Mouse (Mus musculus) layer of hippocampus, adult 6 months (tissue): ENCODE results near the gene Fam186b. TPM values are rescaled to one million over a fixed set of nuclear protein-coding genes. Genes with fewer than 3 reads are reported as not detected.

ENCODE experiments used
- long read RNA-seq, 2 experiments: library from polyadenylated mRNA; unstranded; transcript quantifications; one replicate each; pipeline ENCODE4 v2.0.0; 2019 to 2020
- polyA plus RNA-seq: library from polyadenylated mRNA; unstranded; fragments of <200 nt; fragmentation: Nextera tagmentation; gene quantifications from 2 replicates; pipeline ENCODE4 v1.2.3, GENCODE M21; 2021

Gene Fam186b
- polyA plus RNA-seq: 0.20 and 0.51 TPM in 2 replicates
- long read RNA-seq, experiment 1: 0 reads
- long read RNA-seq, experiment 2, partial matches to known transcripts: 1 of 3 reads
- long read RNA-seq, experiment 2, other reads (novel, unspliced or antisense): 2 of 3 reads

GRCm38 (mm10) chr15:99295484-99295981, at the start of gene Fam186b:
Fam186b (minus strand) TSS chr15:99295888.

DNA sequence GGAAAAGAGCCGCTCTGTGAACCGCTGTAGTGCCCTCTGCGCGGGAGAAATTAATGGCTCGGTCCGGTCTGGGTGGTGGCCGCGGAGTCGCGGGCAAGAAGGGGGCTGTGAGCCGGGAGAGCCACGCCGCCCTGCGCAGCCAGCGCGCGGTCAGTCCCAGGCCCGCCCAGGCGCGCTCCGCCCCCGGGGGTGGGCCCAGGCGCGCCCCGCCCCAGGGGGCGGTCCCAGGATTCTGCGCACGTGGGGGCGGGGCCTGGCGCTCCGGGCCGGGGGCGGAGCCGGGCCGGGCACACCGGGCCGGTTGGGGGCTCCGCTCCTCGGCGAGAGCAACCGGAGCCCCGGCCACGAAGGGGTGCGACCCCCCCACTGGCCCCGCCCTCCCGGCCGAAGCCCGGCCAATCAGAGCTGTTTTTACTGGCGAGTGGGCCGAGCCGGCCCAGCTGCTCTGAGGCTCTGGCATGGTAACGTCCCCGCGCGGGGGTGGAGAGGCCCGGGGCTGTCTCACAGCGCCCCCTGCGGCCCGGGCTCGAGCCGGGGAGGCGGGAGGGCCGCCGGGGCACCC, 794 bp downstream of the Fam186b start, which contains the start of gene Prpf40b:
Gene Prpf40b (plus strand): TSS at position 275 of the 562 bp plus-strand sequence.

DNA sequence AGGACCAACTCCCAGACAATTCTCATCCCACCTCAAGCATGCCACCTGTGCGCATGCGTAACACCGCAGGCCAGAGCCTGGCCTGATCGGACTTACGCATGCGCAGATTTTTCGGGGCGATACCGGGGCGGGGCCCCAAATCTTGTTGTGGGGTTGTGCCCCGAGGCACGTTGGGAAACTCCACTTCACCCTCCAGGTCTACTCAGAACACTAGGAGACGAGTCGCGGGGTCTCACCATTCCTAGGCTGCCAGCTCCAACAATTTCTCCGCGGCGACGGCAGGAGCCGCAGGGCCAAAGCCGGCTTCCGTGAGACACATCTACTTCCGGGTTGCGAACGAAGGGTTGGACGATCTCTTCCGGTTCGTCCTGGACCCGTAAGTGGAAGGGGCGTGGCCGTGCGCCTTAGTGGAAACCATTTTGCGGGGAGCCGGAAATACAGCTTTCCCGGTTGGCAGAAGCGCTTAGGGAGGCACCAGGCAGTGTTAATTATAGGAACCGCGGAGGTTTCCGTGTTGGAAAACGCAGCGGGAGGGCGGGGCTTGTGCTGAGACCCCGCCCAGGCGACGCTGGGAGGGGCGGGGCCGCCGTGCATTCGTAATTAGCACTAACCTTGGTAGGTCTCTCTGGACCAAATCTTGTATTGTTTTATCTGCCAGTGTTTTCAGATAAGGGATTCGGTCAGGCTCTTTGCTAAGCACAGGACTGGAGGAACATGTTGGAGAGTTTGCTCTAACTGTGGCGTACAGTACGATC, 43.9 kb downstream of the Fam186b start, which contains the start of gene Mcrs1:
Gene Mcrs1 (minus strand): TSS at position 336 of the 755 bp plus-strand sequence.

DNA sequence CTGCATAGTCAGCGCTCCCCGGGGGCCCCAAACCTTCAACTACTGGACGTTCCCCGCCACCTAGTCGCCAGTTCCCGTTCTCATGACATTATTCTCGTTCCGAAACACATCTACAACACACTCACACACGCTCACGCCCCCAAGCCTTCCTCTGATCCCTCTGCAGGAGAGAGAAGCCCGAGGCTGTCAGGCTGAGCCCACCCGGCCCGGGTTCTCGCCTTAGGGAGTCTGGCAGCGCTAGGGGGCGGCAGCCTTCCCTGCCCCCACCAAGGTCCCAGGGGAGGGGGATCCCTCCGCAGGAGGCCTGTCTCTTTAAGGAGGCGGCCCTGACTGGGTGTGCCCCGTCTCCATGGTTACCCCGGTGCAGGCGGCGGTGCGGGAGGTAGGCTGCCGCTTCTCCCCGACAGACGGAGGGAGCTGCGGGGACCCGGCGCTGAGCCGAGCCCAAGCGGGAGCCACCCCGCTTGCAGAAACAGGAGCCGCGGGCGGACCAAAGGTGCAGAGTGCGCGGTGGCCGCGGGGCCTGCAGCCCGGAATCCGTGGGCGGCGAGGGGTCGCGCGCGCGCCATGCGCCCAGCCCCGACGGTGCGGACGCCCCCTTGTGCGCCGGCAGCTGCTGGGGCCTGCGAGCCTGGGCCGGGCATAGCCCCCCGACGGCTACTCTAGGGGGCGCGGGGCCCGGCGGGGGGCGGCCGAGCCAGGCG, 71.3 kb downstream of the Fam186b start, which contains the start of gene Kcnh3:
Gene Kcnh3 (plus strand): TSS at position 654 of the 704 bp plus-strand sequence.

Other genes starting within 250 kb of the Fam186b start
- 2.1 and 3.3 TPM in 2 replicates for gene Prph, start 240.7 kb downstream of the Fam186b start, polyA plus RNA-seq
- 0.11 and 0.14 TPM in 2 replicates for gene Troap, start 221.3 kb downstream of the Fam186b start, polyA plus RNA-seq
- gene C1ql4, start 208.1 kb downstream of the Fam186b start, polyA plus RNA-seq: not detected in 2 replicates
- gene Dnajc22, start 202.7 kb downstream of the Fam186b start, polyA plus RNA-seq: not detected in 2 replicates
- gene Spats2, start 170.0 kb downstream of the Fam186b start, polyA plus RNA-seq: 5.3 and 5.5 TPM in 2 replicates
- 7.4 and 7.7 TPM in 2 replicates for gene Kcnh3, start 71.0 kb downstream of the Fam186b start, polyA plus RNA-seq
- 118 and 134 TPM in 2 replicates for gene Mcrs1, start 43.9 kb downstream of the Fam186b start, polyA plus RNA-seq
- 14.4 and 35.4 TPM in 2 replicates for gene Prpf40b, start 801 bp downstream of the Fam186b start, polyA plus RNA-seq
- 0.44 and 0.49 TPM in 2 replicates for gene Fmnl3, start 74.6 kb upstream of the Fam186b start, polyA plus RNA-seq
- 160 and 199 TPM in 2 replicates for gene Tmbim6, start 97.0 kb upstream of the Fam186b start, polyA plus RNA-seq
- 1.2 and 1.6 TPM in 2 replicates for gene Nckap5l, start 161.9 kb upstream of the Fam186b start, polyA plus RNA-seq
- 7.6 and 7.8 TPM in 2 replicates for gene Bcdin3d, start 178.8 kb upstream of the Fam186b start, polyA plus RNA-seq
- gene Faim2, start 232.3 kb upstream of the Fam186b start, polyA plus RNA-seq: 208 and 215 TPM in 2 replicates